Mouse (Mus musculus) bone marrow, adult 2 months (tissue): ENCODE measurements around the gene Aco2.

ENCODE experiments used
- CTCF ChIP-seq: fragments of 200-500 bp; IDR thresholded peaks from 2 replicates; pipeline ENCODE4 v1.5.1; 2011; ENCODE audit warnings: low read length, control low read depth; ENCODE audit not compliant: control insufficient read depth, insufficient read depth
- POLR2A ChIP-seq: fragments of 200-500 bp; IDR thresholded peaks from 2 replicates; pipeline ENCODE4 v1.6.1; 2011; ENCODE audit warnings: low read depth, mild to moderate bottlenecking, control low read depth, low read length, borderline replicate concordance; ENCODE audit not compliant: control insufficient read depth

DNA sequence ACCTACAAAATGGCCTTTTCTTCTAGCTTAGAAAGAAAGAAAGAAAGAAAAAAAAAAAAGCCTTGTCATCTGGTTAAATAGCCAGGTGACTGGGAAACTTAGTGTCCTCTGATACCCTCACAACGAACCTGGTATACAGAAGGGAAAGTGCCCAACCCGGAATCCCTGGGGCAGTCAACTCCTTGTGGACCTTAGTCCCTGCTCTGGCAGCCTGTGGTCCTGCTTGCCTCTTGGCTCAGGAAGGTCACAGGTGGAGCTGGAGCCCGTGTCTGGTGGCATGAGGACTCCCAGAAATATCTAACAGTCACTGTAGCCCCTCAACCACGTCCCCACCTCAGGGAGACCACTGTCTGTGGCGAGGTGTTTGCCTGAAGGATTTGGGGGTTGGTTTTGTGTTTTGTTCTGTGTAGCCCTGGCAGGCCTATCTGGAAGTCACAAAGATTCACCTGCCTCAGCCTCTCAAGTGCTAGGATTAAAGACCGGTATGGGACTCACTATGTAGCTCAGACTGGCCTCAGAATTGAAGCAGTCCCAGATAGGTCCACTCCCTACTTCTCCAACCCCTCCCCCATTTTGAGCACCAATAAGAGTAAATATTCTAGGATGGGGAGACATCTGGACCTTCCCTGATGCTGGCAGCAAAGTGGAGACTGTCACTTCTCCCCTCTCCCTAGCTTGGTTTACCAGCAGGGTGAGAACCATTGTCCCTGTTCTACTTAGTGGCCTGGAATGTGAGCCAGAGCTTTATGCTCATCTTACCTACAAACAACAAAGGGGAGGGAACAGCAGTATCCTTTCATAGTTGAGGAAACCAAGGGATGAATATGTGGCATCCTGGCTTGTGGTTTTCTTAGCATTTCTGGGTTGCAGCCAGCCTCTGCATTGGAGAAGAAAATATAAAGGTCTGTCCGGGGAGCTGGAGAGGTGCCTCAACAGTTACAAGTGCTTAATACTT, 34.9 kb upstream of the Aco2 start:
- TF ChIP-seq POLR2A: no peak
- TF ChIP-seq CTCF: no peak
